Mouse (Mus musculus) hematopoietic stem cell, adult 5-6 weeks (primary cell): ENCODE results near the gene Hyls1. TPM values are rescaled to one million over a fixed set of nuclear protein-coding genes. Genes with fewer than 3 reads are reported as not detected.

ENCODE experiments used
- ATAC-seq, 2 experiments: fragments of 125-278 bp in 1 of 2; replicated peaks in 1 of 2; 2 replicates each; pipeline ENCODE4 v1.8.0; 2016 to 2017; ENCODE audit warnings: inconsistent platforms in 2 of 2, mild to moderate bottlenecking in 2 of 2, moderate number of reproducible peaks in 2 of 2, low read depth in 1 of 2, moderate TSS enrichment in 1 of 2; ENCODE audit not compliant: low FRiP score in 2 of 2, poor library complexity in 2 of 2, severe bottlenecking in 2 of 2, insufficient read depth in 1 of 2, low TSS enrichment in 1 of 2
- total RNA-seq: library from RNA; stranded (forward); fragments of 172-1452, 232-1000 nt; gene quantifications from 2 replicates; pipeline ENCODE4 v1.2.3, GENCODE M21; 2017

Gene Hyls1
- total RNA-seq, 1 experiment from 2014 or later: 6.9 TPM

GRCm38 (mm10) chr9:35556494-35557102 lies 13.6 kb downstream of the Hyls1 start:
- ATAC-seq: no peak

- ATAC-seq: no peak
These were observed 21.7 kb downstream of the Hyls1 start for GRCm38 (mm10) chr9:35548455-35548854.

GRCm38 (mm10) chr9:35546745-35547144 lies 23.5 kb downstream of the Hyls1 start:
- ATAC-seq: peak; percentile 90 to 92

- ATAC-seq: no peak
These were observed 24.5 kb downstream of the Hyls1 start for GRCm38 (mm10) chr9:35545704-35546103.

- no peak for ATAC-seq
These were observed 25.5 kb downstream of the Hyls1 start for GRCm38 (mm10) chr9:35544666-35545065.

GRCm38 (mm10) chr9:35543099-35543860 lies 26.9 kb downstream of the Hyls1 start:
- ATAC-seq: peak; percentile 67 to 70

GRCm38 (mm10) chr9:35541941-35542340 lies 28.3 kb downstream of the Hyls1 start:
- no peak for ATAC-seq

- peak; percentile 66 to 75 for ATAC-seq
These were observed 28.7 kb downstream of the Hyls1 start for GRCm38 (mm10) chr9:35541488-35541887.

- ATAC-seq: no peak
These were observed 29.2 kb downstream of the Hyls1 start for GRCm38 (mm10) chr9:35541024-35541423.

GRCm38 (mm10) chr9:35539001-35539750 lies 31.0 kb downstream of the Hyls1 start:
- no peak for ATAC-seq

GRCm38 (mm10) chr9:35535876-35536275 lies 34.3 kb downstream of the Hyls1 start:
- ATAC-seq: no peak

GRCm38 (mm10) chr9:35535110-35535509 lies 35.1 kb downstream of the Hyls1 start:
- ATAC-seq: peak; percentile 95 to 99

GRCm38 (mm10) chr9:35533266-35533665 lies 36.9 kb downstream of the Hyls1 start:
- ATAC-seq: no peak

- no peak for ATAC-seq
These were observed 40.4 kb downstream of the Hyls1 start for GRCm38 (mm10) chr9:35529796-35530195.

GRCm38 (mm10) chr9:35529141-35529540 lies 41.1 kb downstream of the Hyls1 start:
- ATAC-seq: no peak

- ATAC-seq: peak; percentile 85 to 89
These were observed 46.2 kb downstream of the Hyls1 start for GRCm38 (mm10) chr9:35523941-35524411.

- ATAC-seq: no peak
These were observed 46.7 kb downstream of the Hyls1 start for GRCm38 (mm10) chr9:35523541-35523940.
